Comparison of ENCODE assay signal across 8 mouse cellular contexts in genomic region chr10:80137626-80138552, GRCm38 (mm10). TPM values are rescaled to one million over a fixed set of nuclear protein-coding genes. Genes with fewer than 3 reads are reported as not detected.
DNase-seq lines count a peak whose midpoint lies in the region; ATAC-seq and TF ChIP-seq lines count a peak whose summit lies in the region.
"Had no signal": no experiment of that assay in that cellular context is flagged by ENCODE, and none has a peak within 500 bp of the region (broad histone marks: within the 10 kb centered on the region; RNA-seq: fewer than 3 reads in every experiment).

No protein-coding gene starts in this region.

- no peaks in the 10 kb centered on the region for H3K9me3 ChIP-seq in kidney, postnatal 0 days (replicated peaks; ENCODE audit: low read length)
- no peaks in the 10 kb centered on the region for H3K9me3 ChIP-seq in embryonic facial prominence, embryonic 12.5 days
- no peaks in the 10 kb centered on the region for H3K9me3 ChIP-seq in intestine, postnatal 0 days (ENCODE audit: control insufficient read depth)

- peak overlapping the region; percentile 69 for H3K27ac ChIP-seq in kidney, postnatal 0 days
- H3K27ac ChIP-seq in embryonic facial prominence, embryonic 12.5 days: peak overlapping the region; percentile 77
- H3K27ac ChIP-seq in intestine, postnatal 0 days (ENCODE audit: low read depth, low read length): no peak overlapping the region
- H3K27ac ChIP-seq: macrophage had no signal

- no peaks in the 10 kb centered on the region for H3K36me3 ChIP-seq in kidney, postnatal 0 days (ENCODE audit: insufficient read depth, low read length)
- H3K36me3 ChIP-seq in embryonic facial prominence, embryonic 12.5 days: peaks cover 18% of the 10 kb centered on the region
- H3K36me3 ChIP-seq in intestine, postnatal 0 days (ENCODE audit: control insufficient read depth, insufficient read depth): no peaks in the 10 kb centered on the region

- no peak for ATAC-seq in kidney, postnatal 0 days (replicated peaks; ENCODE audit: low FRiP score, low read depth)
- ATAC-seq in embryonic facial prominence, embryonic 12.5 days (ENCODE audit: insufficient number of reproducible peaks, insufficient read depth, low FRiP score, low TSS enrichment): no peak
- no peak for ATAC-seq in intestine, postnatal 0 days

- no peak for TF ChIP-seq CTCF in kidney, postnatal 0 days (IDR thresholded peaks at IDR 0.05; ENCODE audit: low read depth)
- TF ChIP-seq CTCF in intestine, postnatal 0 days (IDR thresholded peaks at IDR 0.05; ENCODE audit: low read depth): no peak

- 7% methylated on average over 27 of the region's 33 CpGs for WGBS in kidney, postnatal 0 days
- WGBS in embryonic facial prominence, embryonic 12.5 days: 5% methylated on average over 30 of the region's 33 CpGs
- WGBS in intestine, postnatal 0 days: 8% methylated on average over 31 of the region's 33 CpGs

- H3K4me1 ChIP-seq in kidney, postnatal 0 days (replicated peaks; ENCODE audit: insufficient read depth, low read length): peaks cover 25% of the 10 kb centered on the region
- peaks cover 35% of the 10 kb centered on the region for H3K4me1 ChIP-seq in embryonic facial prominence, embryonic 12.5 days
- peaks cover 9% of the 10 kb centered on the region; the same call in 1 of the 2 replicates for H3K4me1 ChIP-seq in intestine, postnatal 0 days (replicated peaks; ENCODE audit: control insufficient read depth, insufficient read depth, low read length)

- peak overlapping the region; percentile 69 for H3K4me3 ChIP-seq in kidney, postnatal 0 days (replicated peaks; ENCODE audit: low read depth, low read length)
- H3K4me3 ChIP-seq in embryonic facial prominence, embryonic 12.5 days: peak overlapping the region; percentile 81
- H3K4me3 ChIP-seq in intestine, postnatal 0 days (ENCODE audit: low read depth, low read length): peak overlapping the region; percentile 57

- H3K4me2 ChIP-seq in kidney, postnatal 0 days (ENCODE audit: low read length): peak overlapping the region; percentile 98
- peak overlapping the region; percentile 96 for H3K4me2 ChIP-seq in embryonic facial prominence, embryonic 12.5 days (replicated peaks)
- H3K4me2 ChIP-seq in intestine, postnatal 0 days (replicated peaks; ENCODE audit: low read depth): peak overlapping the region; percentile 98

- H3K9ac ChIP-seq in kidney, postnatal 0 days (ENCODE audit: low read depth, low read length): peak overlapping the region; percentile 78
- H3K9ac ChIP-seq in embryonic facial prominence, embryonic 12.5 days: peak overlapping the region; percentile 94
- H3K9ac ChIP-seq in intestine, postnatal 0 days (ENCODE audit: low read depth, low read length): no peak overlapping the region

- H3K27me3 ChIP-seq in kidney, postnatal 0 days (ENCODE audit: insufficient read depth, low read length): no peaks in the 10 kb centered on the region
- peaks cover 41% of the 10 kb centered on the region for H3K27me3 ChIP-seq in embryonic facial prominence, embryonic 12.5 days
- H3K27me3 ChIP-seq in intestine, postnatal 0 days (replicated peaks; ENCODE audit: control insufficient read depth, insufficient read depth, low read length): peaks cover 26% of the 10 kb centered on the region; the same call in 1 of the 2 replicates

- DNase-seq in kidney, postnatal 0 days (ENCODE audit: low spot score): no peak
- no peak for DNase-seq in kidney, adult 9 months
- DNase-seq in MN1 (ENCODE audit: low spot score): peak; percentile 62
- DNase-seq in neural tube, embryonic 10.5 days (ENCODE audit: extremely low spot score, low spot score): peak; percentile 50
- DNase-seq in spleen, postnatal 36 days (ENCODE audit: low spot score in 2 of 2): no peak

RNA-seq across cellular contexts. Expression of gene Atp5d, which starts 0.5 kb away (rescaled TPM):
- 936 and 986 TPM in 2 replicates for polyA plus RNA-seq in kidney, postnatal 0 days (2015; fragmentation: Nextera tagmentation; extraction: Ambion mirVana)
- 457 and 481 TPM in 2 replicates for polyA plus RNA-seq in embryonic facial prominence, embryonic 12.5 days (2016; fragmentation: Nextera tagmentation; extraction: Ambion mirVana)
- polyA plus RNA-seq in intestine, postnatal 0 days (2015; fragmentation: Nextera tagmentation; extraction: Ambion mirVana): 1,009 and 1,013 TPM in 2 replicates

RNA-seq across cellular contexts. Expression of gene Cbarp, which starts 2.7 kb away (rescaled TPM):
- 4.7 and 6.4 TPM in 2 replicates for polyA plus RNA-seq in kidney, postnatal 0 days (2015; fragmentation: Nextera tagmentation; extraction: Ambion mirVana)
- 8.4 and 8.5 TPM in 2 replicates for polyA plus RNA-seq in embryonic facial prominence, embryonic 12.5 days (2016; fragmentation: Nextera tagmentation; extraction: Ambion mirVana)
- 2.1 and 2.7 TPM in 2 replicates for polyA plus RNA-seq in intestine, postnatal 0 days (2015; fragmentation: Nextera tagmentation; extraction: Ambion mirVana)

RNA-seq across cellular contexts. Expression of gene Midn, which starts 10.2 kb away (rescaled TPM):
- 13.7 and 18.6 TPM in 2 replicates for polyA plus RNA-seq in kidney, postnatal 0 days (2015; fragmentation: Nextera tagmentation; extraction: Ambion mirVana)
- 33.4 and 35.1 TPM in 2 replicates for polyA plus RNA-seq in embryonic facial prominence, embryonic 12.5 days (2016; fragmentation: Nextera tagmentation; extraction: Ambion mirVana)
- polyA plus RNA-seq in intestine, postnatal 0 days (2015; fragmentation: Nextera tagmentation; extraction: Ambion mirVana): 18.1 and 19.5 TPM in 2 replicates

RNA-seq across cellular contexts. Expression of gene Stk11, which starts 22.3 kb away (rescaled TPM):
- polyA plus RNA-seq in kidney, postnatal 0 days (2015; fragmentation: Nextera tagmentation; extraction: Ambion mirVana): 14.2 and 15.1 TPM in 2 replicates
- polyA plus RNA-seq in embryonic facial prominence, embryonic 12.5 days (2016; fragmentation: Nextera tagmentation; extraction: Ambion mirVana): 17.2 and 18.5 TPM in 2 replicates
- 11.7 and 12.4 TPM in 2 replicates for polyA plus RNA-seq in intestine, postnatal 0 days (2015; fragmentation: Nextera tagmentation; extraction: Ambion mirVana)

RNA-seq across cellular contexts. Expression of gene Cirbp, which starts 27.9 kb away (rescaled TPM):
- polyA plus RNA-seq in kidney, postnatal 0 days (2015; fragmentation: Nextera tagmentation; extraction: Ambion mirVana): 290 and 317 TPM in 2 replicates
- 151 and 159 TPM in 2 replicates for polyA plus RNA-seq in embryonic facial prominence, embryonic 12.5 days (2016; fragmentation: Nextera tagmentation; extraction: Ambion mirVana)
- polyA plus RNA-seq in intestine, postnatal 0 days (2015; fragmentation: Nextera tagmentation; extraction: Ambion mirVana): 222 and 228 TPM in 2 replicates

Comparison
In these comparisons a context has a peak if more than half of its experiments do, and no peak if none do; other contexts are left out.
1. DNase-seq: peak in MN1 (single experiment) and neural tube, embryonic 10.5 days (single experiment); none in kidney, postnatal 0 days (single experiment), kidney, adult 9 months (single experiment) and spleen, postnatal 36 days (0 of 2).
2. Peak in every context shown above with its lines, with median percentiles within 50 percentile points of each other: H3K4me2 ChIP-seq and H3K4me3 ChIP-seq.